Mouse (Mus musculus) liver, adult 2 months (tissue): ENCODE results near the gene Cdh24. TPM values are rescaled to one million over a fixed set of nuclear protein-coding genes. Genes with fewer than 3 reads are reported as not detected.

Experiments
- DNase-seq: peaks from one replicate; pipeline ENCODE4 v3.0.0-alpha.2; 2011; ENCODE audit warnings: low read depth, low spot score; ENCODE audit errors: extremely low read depth
- H3K27ac ChIP-seq: fragments of 200-500 bp; replicated peaks from 2 replicates; pipeline ENCODE4 v1.5.1; 2012; ENCODE audit warnings: low read depth, mild to moderate bottlenecking, control low read depth, inconsistent platforms, low read length; ENCODE audit not compliant: insufficient read depth
- H3K27me3 ChIP-seq: fragments of 200-500 bp; 2 replicates; pipeline ENCODE4 v1.6.1; 2012; ENCODE audit warnings: mild to moderate bottlenecking, moderate library complexity, low read length, inconsistent platforms; ENCODE audit not compliant: control insufficient read depth, insufficient read depth
- H3K36me3 ChIP-seq: fragments of 200-500 bp; 2 replicates; pipeline ENCODE4 v1.6.1; 2012; ENCODE audit warnings: low read length, inconsistent platforms; ENCODE audit not compliant: control insufficient read depth, insufficient read depth
- H3K4me1 ChIP-seq: fragments of 200-500 bp; 2 replicates; pipeline ENCODE4 v1.6.1; 2011; ENCODE audit warnings: low read length; ENCODE audit not compliant: control insufficient read depth, insufficient read depth
- H3K4me3 ChIP-seq: fragments of 200-500 bp; 2 replicates; pipeline ENCODE4 v1.5.1; 2011; ENCODE audit warnings: low read depth, mild to moderate bottlenecking, control low read depth, low read length, moderate library complexity; ENCODE audit not compliant: insufficient read depth
- H3K79me2 ChIP-seq: fragments of 200-500 bp; 2 replicates; pipeline ENCODE4 v1.6.1; 2012; ENCODE audit warnings: inconsistent platforms, mild to moderate bottlenecking, low read length, moderate library complexity; ENCODE audit not compliant: control insufficient read depth, insufficient read depth
- H3K9ac ChIP-seq: fragments of 200-500 bp; 2 replicates; pipeline ENCODE4 v1.6.1; 2012; ENCODE audit warnings: low read depth, mild to moderate bottlenecking, control low read depth, inconsistent platforms, low read length
- CTCF ChIP-seq: fragments of 200-500 bp; IDR thresholded peaks from 2 replicates; pipeline ENCODE4 v1.5.1; 2011; ENCODE audit warnings: low read depth, low read length, control low read depth
- POLR2A ChIP-seq: fragments of 200-500 bp; IDR thresholded peaks from 2 replicates; pipeline ENCODE4 v1.6.1; 2011; ENCODE audit warnings: low read length, control low read depth; ENCODE audit not compliant: insufficient read depth; ENCODE audit errors: extremely low read depth
- WGBS: fragments of 180-500 bp; shearing (Covaris S2); methylation state at CpG from one replicate; pipeline ENCODE4 v1.1.7; 2018; 5-methylcytosine and 5-hydroxymethylcytosine counted together
- polyA plus RNA-seq: library from polyadenylated mRNA; depleted of rRNA; stranded (reverse); fragments of >200 nt; gene quantifications from 2 replicates; pipeline ENCODE4 v1.2.3, GENCODE M21; 2012
- total RNA-seq: library from RNA; depleted of rRNA; stranded (reverse); fragments of >200 nt; gene quantifications from 2 replicates; pipeline ENCODE4 v1.2.3, GENCODE M21; 2014

The Cdh24 gene
- total and polyA plus RNA-seq, 2 experiments = 0.09 to 0.73 TPM

- H3K27ac ChIP-seq = no peak overlapping the region
- peaks cover 23% of the 10 kb centered on the region for H3K36me3 ChIP-seq
- H3K4me1 ChIP-seq = peaks cover 6% of the 10 kb centered on the region
Measured at GRCm38 (mm10) chr14:54682396-54682795, 41.2 kb upstream of the Cdh24 start.

GRCm38 (mm10) chr14:54678657-54679304 lies 37.6 kb upstream of the Cdh24 start:
- no peak overlapping the region for H3K4me3 ChIP-seq
- peaks cover 6% of the 10 kb centered on the region for H3K4me1 ChIP-seq
- H3K9ac ChIP-seq = no peak overlapping the region
- H3K27me3 ChIP-seq = no peaks in the 10 kb centered on the region
- peak; percentile 64 for DNase-seq
- H3K27ac ChIP-seq = no peak overlapping the region; the same call in 1 of the 2 replicates
- peaks cover 12% of the 10 kb centered on the region; the same call in 1 of the 2 replicates for H3K79me2 ChIP-seq
- TF ChIP-seq CTCF = no peak
- no peak for TF ChIP-seq POLR2A
- H3K36me3 ChIP-seq = peaks cover 40% of the 10 kb centered on the region
- 28% methylated on average over 16 of the region's 16 CpGs for WGBS

More at GRCm38 (mm10) chr14:54682396-54682795, 41.2 kb upstream of the Cdh24 start:
- Histone ChIP-seq H3K79me2 (peaks cover 20% of the 10 kb centered on the region; the same call in 1 of the 2 replicates), H3K27me3 (no peaks in the 10 kb centered on the region), H3K4me3 (no peak overlapping the region), H3K9ac (no peak overlapping the region)
- DNase-seq = no peak
- 76% methylated on average over 3 of the region's 3 CpGs for WGBS
- no peak for TF ChIP-seq POLR2A
- no peak for TF ChIP-seq CTCF

GRCm38 (mm10) chr14:54676290-54676689 lies 35.1 kb upstream of the Cdh24 start:
- peaks cover 2% of the 10 kb centered on the region; the same call in 1 of the 2 replicates for H3K4me1 ChIP-seq
- H3K27me3 ChIP-seq = no peaks in the 10 kb centered on the region
- H3K79me2 ChIP-seq = peaks cover 5% of the 10 kb centered on the region; the same call in 1 of the 2 replicates
- no peak overlapping the region for H3K4me3 ChIP-seq
- TF ChIP-seq CTCF (no peak), POLR2A (no peak)
- peaks cover 41% of the 10 kb centered on the region for H3K36me3 ChIP-seq
- H3K27ac ChIP-seq = no peak overlapping the region
- WGBS = 86% methylated on average over 5 of the region's 5 CpGs
- H3K9ac ChIP-seq = no peak overlapping the region
- DNase-seq = no peak

- WGBS = 63% methylated on average over 2 of the region's 2 CpGs
- DNase-seq = no peak
- H3K4me1 ChIP-seq = 0 out of 2 replicates have a peak, but pooled peaks cover 2% of the 10 kb centered on the region
- no peak overlapping the region for H3K27ac ChIP-seq
- no peak overlapping the region for H3K9ac ChIP-seq
- H3K4me3 ChIP-seq = no peak overlapping the region
- H3K36me3 ChIP-seq = peaks cover 41% of the 10 kb centered on the region
- 0 out of 2 replicates have a peak, but pooled peaks cover 4% of the 10 kb centered on the region for H3K79me2 ChIP-seq
- H3K27me3 ChIP-seq = no peaks in the 10 kb centered on the region
- TF ChIP-seq POLR2A = no peak
- no peak for TF ChIP-seq CTCF
Measured at GRCm38 (mm10) chr14:54674317-54674716, 33.2 kb upstream of the Cdh24 start.

GRCm38 (mm10) chr14:54669381-54669780 lies 28.2 kb upstream of the Cdh24 start:
- H3K4me3 ChIP-seq = no peak overlapping the region
- WGBS = 53% methylated on average over 4 of the region's 4 CpGs
- no peaks in the 10 kb centered on the region for H3K4me1 ChIP-seq
- peaks cover 46% of the 10 kb centered on the region for H3K36me3 ChIP-seq
- peak; percentile 79 for DNase-seq
- no peaks in the 10 kb centered on the region for H3K27me3 ChIP-seq
- H3K27ac ChIP-seq = no peak overlapping the region
- TF ChIP-seq CTCF = peak; percentile 72
- TF ChIP-seq POLR2A = no peak
- H3K79me2 ChIP-seq = peaks cover 4% of the 10 kb centered on the region; the same call in 1 of the 2 replicates
- no peak overlapping the region for H3K9ac ChIP-seq
